12 mouse cellular contexts compared by ENCODE assay signal in the genomic region with DNA sequence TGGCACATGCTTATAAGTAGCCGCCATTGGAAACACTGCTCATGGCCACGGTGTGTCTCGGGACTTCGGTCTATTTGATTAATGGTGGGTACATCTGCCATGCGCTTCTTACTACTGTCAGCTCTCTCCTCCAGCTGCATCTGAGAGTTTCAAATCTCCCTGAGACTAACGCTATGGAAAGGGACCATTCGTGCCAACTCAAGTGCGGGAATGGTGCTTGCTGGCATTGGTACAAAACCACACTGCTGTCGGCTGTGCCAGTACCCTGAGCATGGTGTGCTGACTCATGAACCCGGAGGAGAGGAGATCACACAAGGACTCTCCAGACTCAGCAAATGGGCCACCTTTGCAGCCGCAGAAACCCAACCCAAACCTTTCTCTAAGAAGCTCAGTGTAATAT.
A peak's percentile ranks its signal among the peaks of the same experiment; 100 is the strongest.
DNase-seq lines count a peak whose midpoint lies in the region; ATAC-seq and TF ChIP-seq lines count a peak whose summit lies in the region.
"Had no signal": no experiment of that assay in that cellular context is flagged by ENCODE, and none has a peak within 500 bp of the region (broad histone marks: within the 10 kb centered on the region; RNA-seq: fewer than 3 reads in every experiment).

No protein-coding gene starts in this region.

- no peaks in the 10 kb centered on the region for H3K9me3 ChIP-seq in neural tube, embryonic 13.5 days
- H3K9me3 ChIP-seq in neural tube, embryonic 15.5 days (replicated peaks), result no peaks in the 10 kb centered on the region
- H3K9me3 ChIP-seq: kidney, embryonic 15.5 days; lung, embryonic 15.5 days had no signal

- DNase-seq in adrenal gland, adult 8-10 months, result peak; percentile 25
- DNase-seq in cerebellum, adult 2 months, result peak; percentile 49 to 68
- DNase-seq in left cerebral cortex, adult 18-20 months (ENCODE audit: low spot score in 2 of 2), result no peak
- no peak for DNase-seq in right cerebral cortex, postnatal 4 days
- no peak for DNase-seq in embryo, embryonic 9.5 days (ENCODE audit: extremely low spot score)
- DNase-seq: thymus, adult 18-20 months had no signal

- WGBS in neural tube, embryonic 13.5 days, result 64% methylated on average over 11 of the region's 11 CpGs
- 64% methylated on average over 11 of the region's 11 CpGs for WGBS in neural tube, embryonic 15.5 days
- 23% methylated on average over 11 of the region's 11 CpGs for WGBS in cerebellum, adult 2 months

- H3K27ac ChIP-seq in neural tube, embryonic 13.5 days (replicated peaks), result 0 out of 2 replicates have a peak overlapping the region, but pooled peaks have one; percentile 13
- H3K27ac ChIP-seq in neural tube, embryonic 15.5 days (replicated peaks), result no peak overlapping the region
- no peak overlapping the region for H3K27ac ChIP-seq in cerebellum, adult 2 months (ENCODE audit: insufficient read depth, low read length)
- H3K27ac ChIP-seq: kidney, embryonic 15.5 days; lung, embryonic 15.5 days had no signal

- H3K9ac ChIP-seq in neural tube, embryonic 13.5 days, result no peak overlapping the region
- H3K9ac ChIP-seq in neural tube, embryonic 15.5 days (replicated peaks), result no peak overlapping the region
- H3K9ac ChIP-seq: kidney, embryonic 15.5 days; lung, embryonic 15.5 days had no signal

- H3K4me2 ChIP-seq in neural tube, embryonic 13.5 days, result no peak overlapping the region
- no peak overlapping the region for H3K4me2 ChIP-seq in neural tube, embryonic 15.5 days
- H3K4me2 ChIP-seq: kidney, embryonic 15.5 days; lung, embryonic 15.5 days had no signal

- H3K27me3 ChIP-seq in neural tube, embryonic 13.5 days, result no peaks in the 10 kb centered on the region
- no peaks in the 10 kb centered on the region for H3K27me3 ChIP-seq in neural tube, embryonic 15.5 days (replicated peaks)
- H3K27me3 ChIP-seq in cerebellum, adult 2 months (ENCODE audit: control insufficient read depth, insufficient read depth, low read length), result no peaks in the 10 kb centered on the region
- H3K27me3 ChIP-seq: kidney, embryonic 15.5 days; lung, embryonic 15.5 days had no signal

- TF ChIP-seq CTCF in cerebellum, adult 2 months (IDR thresholded peaks at IDR 0.05; ENCODE audit: borderline replicate concordance, insufficient read depth, low read depth, low read length), result no peak

- no peak for ATAC-seq in neural tube, embryonic 13.5 days (ENCODE audit: low read depth)
- ATAC-seq in neural tube, embryonic 15.5 days (ENCODE audit: low FRiP score), result no peak
- ATAC-seq: inflammation-experienced regulatory T-cells, adult 6 months; midbrain, embryonic 16.5 days had no signal

- no peak for TF ChIP-seq POLR2A in cerebellum, adult 2 months (IDR thresholded peaks at IDR 0.05; ENCODE audit: borderline replicate concordance, insufficient read depth, low read length)

- H3K36me3 ChIP-seq in neural tube, embryonic 13.5 days, result peaks cover 8% of the 10 kb centered on the region; the same call in 1 of the 2 replicates
- peaks cover 6% of the 10 kb centered on the region; the same call in 1 of the 2 replicates for H3K36me3 ChIP-seq in neural tube, embryonic 15.5 days
- H3K36me3 ChIP-seq: kidney, embryonic 15.5 days; lung, embryonic 15.5 days had no signal

- H3K4me3 ChIP-seq in neural tube, embryonic 13.5 days, result no peak overlapping the region
- no peak overlapping the region for H3K4me3 ChIP-seq in neural tube, embryonic 15.5 days (replicated peaks)
- no peak overlapping the region for H3K4me3 ChIP-seq in cerebellum, adult 2 months (replicated peaks; ENCODE audit: insufficient read depth, low read depth, low read length)
- H3K4me3 ChIP-seq: kidney, embryonic 15.5 days; lung, embryonic 15.5 days had no signal

- no peaks in the 10 kb centered on the region for H3K4me1 ChIP-seq in neural tube, embryonic 13.5 days (replicated peaks)
- no peaks in the 10 kb centered on the region; the same call in 1 of the 2 replicates for H3K4me1 ChIP-seq in neural tube, embryonic 15.5 days
- H3K4me1 ChIP-seq in cerebellum, adult 2 months (ENCODE audit: control insufficient read depth, insufficient read depth, low read length), result no peaks in the 10 kb centered on the region
- H3K4me1 ChIP-seq: lung, embryonic 15.5 days had no signal

Comparison
In these comparisons a context has a peak if more than half of its experiments do, and no peak if none do; other contexts are left out.
1. DNase-seq: peak in adrenal gland, adult 8-10 months (single experiment) and cerebellum, adult 2 months (2 of 2); none in left cerebral cortex, adult 18-20 months (0 of 2), right cerebral cortex, postnatal 4 days (single experiment) and embryo, embryonic 9.5 days (single experiment).